Mouse (Mus musculus) ES-Bruce4 (cell line): ENCODE measurements around the gene Msi2.

Experiments
- CTCF ChIP-seq: IDR thresholded peaks from one replicate; pipeline ENCODE4 v1.8.1; 2011; ENCODE audit warnings: low read depth, low read length
- EP300 ChIP-seq: IDR thresholded peaks from 2 replicates; pipeline ENCODE4 v1.6.1; 2011; ENCODE audit warnings: low read depth, low read length; ENCODE audit not compliant: insufficient read depth
- POLR2A ChIP-seq: IDR thresholded peaks from one replicate; pipeline ENCODE4 v1.8.1; 2011; ENCODE audit warnings: low read length; ENCODE audit not compliant: insufficient read depth

DNA sequence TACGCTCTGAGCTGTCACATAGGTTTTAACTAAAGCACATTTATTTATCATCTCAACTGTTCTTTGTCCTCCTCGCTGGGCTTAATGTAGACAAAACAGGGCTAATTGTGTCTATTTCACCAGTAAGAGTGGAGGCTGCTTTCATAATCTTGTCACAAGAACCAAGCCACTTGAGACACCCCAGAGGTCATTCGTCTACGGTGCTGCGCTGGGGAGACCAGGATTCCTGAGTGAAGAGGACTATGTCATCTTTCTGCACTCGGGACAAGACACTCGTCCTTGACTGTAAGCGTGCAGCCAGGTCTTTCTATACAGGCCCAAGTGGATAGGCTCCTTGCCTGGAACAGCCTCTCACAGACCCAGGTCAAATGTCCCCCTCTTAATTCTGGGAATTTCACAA is 62.5 kb downstream of the Msi2 start:
- TF ChIP-seq CTCF (no peak), POLR2A (no peak), EP300 (no peak)
